Mouse (Mus musculus) CH12.LX (cell line): ENCODE results near the gene Podxl2. TPM values are rescaled to one million over a fixed set of nuclear protein-coding genes. Genes with fewer than 3 reads are reported as not detected.

Source experiments
- DNase-seq: peaks from one replicate; pipeline ENCODE4 v3.0.0-alpha.2; 2013; ENCODE audit errors: extremely low read depth
- H3K27ac ChIP-seq: 2 replicates; pipeline ENCODE4 v1.5.1; 2012; ENCODE audit warnings: low read depth, mild to moderate bottlenecking, control low read depth, moderate library complexity; ENCODE audit not compliant: insufficient read depth
- H3K27me3 ChIP-seq: replicated peaks from 2 replicates; pipeline ENCODE3; 2012; ENCODE audit warnings: inconsistent platforms
- H3K36me3 ChIP-seq, 2 experiments: replicated peaks in 1 of 2; 2 replicates each; pipeline versions ENCODE3 to v1.6.1; 2012; ENCODE audit warnings: inconsistent platforms in 1 of 2, low read length in 1 of 2, mild to moderate bottlenecking in 1 of 2, mixed read lengths in 1 of 2, moderate library complexity in 1 of 2; ENCODE audit not compliant: control insufficient read depth in 1 of 2, insufficient read depth in 1 of 2
- H3K4me1 ChIP-seq, 2 experiments: 2 replicates each; pipeline ENCODE4 v1.6.1; 2012; ENCODE audit warnings: inconsistent platforms in 1 of 2, moderate library complexity in 1 of 2; ENCODE audit not compliant: insufficient read depth in 2 of 2, control insufficient read depth in 1 of 2
- H3K4me2 ChIP-seq: 2 replicates; pipeline ENCODE4 v1.6.1; 2012; ENCODE audit warnings: low read depth, mild to moderate bottlenecking, control low read depth; ENCODE audit not compliant: poor library complexity, insufficient read depth, severe bottlenecking
- H3K4me3 ChIP-seq, 3 experiments: fragments of 150-350 bp in 1 of 3; sonication (generic) in 1 of 3; replicated peaks in 1 of 3; 2 replicates each; pipeline versions ENCODE3 to v1.5.1; 2011 to 2012; ENCODE audit warnings: low read depth in 2 of 3, low read length in 2 of 3, mild to moderate bottlenecking in 2 of 3, moderate library complexity in 2 of 3, control low read depth in 1 of 3, improper control_type of control experiment in 1 of 3, inconsistent platforms in 1 of 3, mixed read lengths in 1 of 3; ENCODE audit not compliant: poor library complexity in 1 of 3
- H3K79me2 ChIP-seq: replicated peaks from 2 replicates; pipeline ENCODE4 v1.6.1; 2012; ENCODE audit warnings: mild to moderate bottlenecking, moderate library complexity; ENCODE audit not compliant: control insufficient read depth, poor library complexity, insufficient read depth, severe bottlenecking; ENCODE audit errors: extremely low read depth
- H3K9ac ChIP-seq: 2 replicates; pipeline ENCODE4 v1.6.1; 2012; ENCODE audit warnings: low read depth, mild to moderate bottlenecking, control low read depth, moderate library complexity; ENCODE audit not compliant: insufficient read depth
- H3K9me3 ChIP-seq: replicated peaks from 2 replicates; pipeline ENCODE3; 2012; ENCODE audit warnings: low read length, inconsistent platforms, mixed read lengths
- BHLHE40 ChIP-seq: IDR thresholded peaks from 2 replicates; pipeline ENCODE4 v1.6.1; 2011; ENCODE audit warnings: mild to moderate bottlenecking, low read depth, low read length, improper control_type of control experiment
- CHD1 ChIP-seq: IDR thresholded peaks from 2 replicates; pipeline ENCODE4 v1.6.1; 2012; ENCODE audit warnings: low read depth, low read length, improper control_type of control experiment, inconsistent platforms
- CHD2 ChIP-seq: IDR thresholded peaks from 2 replicates; pipeline ENCODE4 v1.6.1; 2011; ENCODE audit warnings: low read length, improper control_type of control experiment
- CTCF ChIP-seq, 2 experiments: IDR thresholded peaks in 1 of 2; conservative IDR thresholded peaks in 1 of 2; 2 replicates each; pipeline ENCODE4 v1.5.1; 2011 to 2012; ENCODE audit warnings: low read depth in 2 of 2, low read length in 2 of 2, improper control_type of control experiment in 1 of 2, inconsistent platforms in 1 of 2, mild to moderate bottlenecking in 1 of 2, moderate library complexity in 1 of 2
- E2F4 ChIP-seq: IDR thresholded peaks from 2 replicates; pipeline ENCODE4 v1.6.1; 2011; ENCODE audit warnings: low read depth, low read length, improper control_type of control experiment; ENCODE audit not compliant: insufficient replicate concordance
- ELF1 ChIP-seq: IDR thresholded peaks from 2 replicates; pipeline ENCODE4 v1.6.1; 2014; ENCODE audit warnings: low read depth, mild to moderate bottlenecking, inconsistent platforms, low read length, improper control_type of control experiment
- EP300 ChIP-seq: IDR thresholded peaks from 2 replicates; pipeline ENCODE4 v1.6.1; 2011; ENCODE audit warnings: low read length, improper control_type of control experiment
- GABPA ChIP-seq: IDR thresholded peaks from 2 replicates; pipeline ENCODE4 v1.6.1; 2012; ENCODE audit warnings: low read depth, low read length, improper control_type of control experiment, inconsistent platforms; ENCODE audit not compliant: insufficient replicate concordance
- HCFC1 ChIP-seq: IDR thresholded peaks from 2 replicates; pipeline ENCODE4 v1.6.1; 2012; ENCODE audit warnings: low read depth, mild to moderate bottlenecking, inconsistent platforms, low read length, improper control_type of control experiment
- IRF4 ChIP-seq: IDR thresholded peaks from 2 replicates; pipeline ENCODE4 v1.6.1; 2014; ENCODE audit warnings: low read depth, mild to moderate bottlenecking, inconsistent platforms, low read length, improper control_type of control experiment
- JUN ChIP-seq: IDR thresholded peaks from 2 replicates; pipeline ENCODE4 v1.6.1; 2011; ENCODE audit warnings: low read depth, mild to moderate bottlenecking, low read length, improper control_type of control experiment, moderate library complexity; ENCODE audit not compliant: insufficient read depth
- JUND ChIP-seq: conservative IDR thresholded peaks from 2 replicates; pipeline ENCODE4 v1.6.1; 2011; ENCODE audit warnings: low read depth, low read length, improper control_type of control experiment
- KAT2A ChIP-seq: IDR thresholded peaks from 2 replicates; pipeline ENCODE4 v1.6.1; 2012; ENCODE audit warnings: low read length, improper control_type of control experiment, inconsistent platforms; ENCODE audit not compliant: insufficient replicate concordance
- MAX ChIP-seq: IDR thresholded peaks from 2 replicates; pipeline ENCODE4 v1.6.1; 2011; ENCODE audit warnings: low read length, improper control_type of control experiment
- MEF2A ChIP-seq: IDR thresholded peaks from 2 replicates; pipeline ENCODE4 v1.6.1; 2014; ENCODE audit warnings: low read depth, mild to moderate bottlenecking, inconsistent platforms, low read length, improper control_type of control experiment, borderline replicate concordance
- MXI1 ChIP-seq: IDR thresholded peaks from 2 replicates; pipeline ENCODE4 v1.6.1; 2011; ENCODE audit warnings: mild to moderate bottlenecking, low read depth, low read length, improper control_type of control experiment
- MYC ChIP-seq: IDR thresholded peaks from 2 replicates; pipeline ENCODE4 v1.6.1; 2011; ENCODE audit warnings: low read depth, mild to moderate bottlenecking, improper control_type of control experiment, low read length
- NELFE ChIP-seq: IDR thresholded peaks from 2 replicates; pipeline ENCODE4 v1.6.1; 2011; ENCODE audit warnings: low read depth, low read length, improper control_type of control experiment
- NRF1 ChIP-seq: IDR thresholded peaks from 2 replicates; pipeline ENCODE4 v1.6.1; 2014; ENCODE audit warnings: low read depth, mild to moderate bottlenecking, inconsistent platforms, low read length, improper control_type of control experiment, moderate library complexity
- PAX5 ChIP-seq: IDR thresholded peaks from 2 replicates; pipeline ENCODE4 v1.6.1; 2012; ENCODE audit warnings: low read length, inconsistent platforms, mixed read lengths
- POLR2A ChIP-seq: IDR thresholded peaks from 2 replicates; pipeline ENCODE4 v1.6.1; 2011; ENCODE audit warnings: low read depth, mild to moderate bottlenecking, improper control_type of control experiment, low read length
- POLR2AphosphoS2 ChIP-seq: IDR thresholded peaks from 2 replicates; pipeline ENCODE4 v1.6.1; 2011; ENCODE audit warnings: low read depth, low read length, improper control_type of control experiment
- RAD21 ChIP-seq: IDR thresholded peaks from 2 replicates; pipeline ENCODE4 v1.6.1; 2011; ENCODE audit warnings: low read depth, mild to moderate bottlenecking, low read length, improper control_type of control experiment, moderate library complexity
- RCOR1 ChIP-seq: conservative IDR thresholded peaks from 2 replicates; pipeline ENCODE4 v1.6.1; 2012; ENCODE audit warnings: low read depth, mild to moderate bottlenecking, inconsistent platforms, low read length, improper control_type of control experiment
- SMC3 ChIP-seq: IDR thresholded peaks from 2 replicates; pipeline ENCODE4 v1.6.1; 2011; ENCODE audit warnings: low read depth, low read length, improper control_type of control experiment
- TBP ChIP-seq: conservative IDR thresholded peaks from 2 replicates; pipeline ENCODE4 v1.6.1; 2011; ENCODE audit warnings: low read depth, low read length, improper control_type of control experiment
- USF1 ChIP-seq: IDR thresholded peaks from 2 replicates; pipeline ENCODE4 v1.6.1; 2014; ENCODE audit warnings: low read depth, mild to moderate bottlenecking, inconsistent platforms, low read length, improper control_type of control experiment
- USF2 ChIP-seq: conservative IDR thresholded peaks from 2 replicates; pipeline ENCODE4 v1.6.1; 2011; ENCODE audit warnings: low read depth, low read length, improper control_type of control experiment
- ZMIZ1 ChIP-seq: IDR thresholded peaks from 2 replicates; pipeline ENCODE4 v1.6.1; 2012; ENCODE audit warnings: low read depth, mild to moderate bottlenecking, inconsistent platforms, low read length, improper control_type of control experiment
- ZNF384 ChIP-seq: IDR thresholded peaks from 2 replicates; pipeline ENCODE4 v1.6.1; 2012; ENCODE audit warnings: low read depth, low read length, improper control_type of control experiment, inconsistent platforms
- dilution Hi-C: fragments of 300-500 bp; cut with MboI; formaldehyde crosslinking; loops from 2 replicates; pipeline ENCODE4 v1.14.3; 2020; ENCODE audit warnings: low sequenced_read_pairs; ENCODE audit not compliant: extremely low pct_unique_long_range_greater_than_20kb, extremely low pct_ligation_motif_present
- in situ Hi-C: fragments of 300-500 bp; cut with MboI; formaldehyde crosslinking; loops from 3 replicates; pipeline ENCODE4 v1.14.3; 2019; ENCODE audit warnings: low sequenced_read_pairs, low pct_ligation_motif_present, low pct_unique_long_range_greater_than_20kb, mixed read lengths
- polyA plus RNA-seq: library from polyadenylated mRNA; unstranded; fragments of >175 nt; gene quantifications from 2 replicates; pipeline ENCODE4 v1.2.1, GENCODE M21; 2012; ENCODE audit warnings: low read depth; ENCODE audit not compliant: insufficient read length
- total RNA-seq, 2 experiments: library from RNA; depleted of rRNA; stranded (reverse); fragments of 300-350 nt in 1 of 2; fragments of >200 nt in 1 of 2; gene quantifications; 2 replicates each; pipeline ENCODE4 v1.2.3; 2012 to 2014

Podxl2 gene
- total and polyA plus RNA-seq, 3 experiments, result 0.79 to 0.93 (median 0.81) TPM

GRCm38 (mm10) chr6:88903708-88904107 is 28.9 kb upstream of the Podxl2 start:
- Histone ChIP-seq H3K27ac (no peak overlapping the region), H3K4me2 (peak overlapping the region; percentile 29; the same call in 1 of the 2 replicates), H3K9ac (no peak overlapping the region), H3K4me3 (no peak overlapping the region), H3K4me1 (peaks cover 0 to 44% of the 10 kb centered on the region in 2 experiments), H3K9me3 (no peaks in the 10 kb centered on the region), H3K27me3 (no peaks in the 10 kb centered on the region), H3K79me2 (no peaks in the 10 kb centered on the region), H3K36me3 (peaks cover 7 to 34% of the 10 kb centered on the region in 2 experiments)
- dilution Hi-C loops, result no loop called here
- DNase-seq, result no peak
- no peak for TF ChIP-seq CTCF (conservative IDR thresholded peaks at IDR 0.05 in 1 of 2, IDR thresholded peaks at IDR 0.05 in 1 of 2; ENCODE audit: low read depth in 2 of 2, low read length in 2 of 2)
- no peak for TF ChIP-seq RCOR1
- TF ChIP-seq ZMIZ1, result no peak
- no peak for TF ChIP-seq ZNF384
- no peak for TF ChIP-seq BHLHE40
- no peak for TF ChIP-seq PAX5
- no peak for TF ChIP-seq JUN
- no peak for TF ChIP-seq USF1
- in situ Hi-C loops, result no loop called here

GRCm38 (mm10) chr6:88901947-88902820 is 27.3 kb upstream of the Podxl2 start, which contains the start of gene Tpra1:
Tpra1 (plus strand) TSS chr6:88902251.
- peaks cover 0 to 45% of the 10 kb centered on the region in 2 experiments for H3K4me1 ChIP-seq
- dilution Hi-C loops (no loop called here), in situ Hi-C loops (no loop called here)
- no peaks in the 10 kb centered on the region for H3K27me3 ChIP-seq
- H3K9ac ChIP-seq, result peak within 1 kb of the TSS; percentile 78
- DNase-seq, result peak; percentile 97
- H3K36me3 ChIP-seq, result peaks cover 0 to 20% of the 10 kb centered on the region in 2 experiments
- H3K4me2 ChIP-seq, result peak within 1 kb of the TSS; percentile 65
- peaks cover 10% of the 10 kb centered on the region for H3K79me2 ChIP-seq
- H3K27ac ChIP-seq, result peak within 1 kb of the TSS; percentile 67
- peak within 1 kb of the TSS; percentile 74 to 92 (median 78) for H3K4me3 ChIP-seq
- H3K9me3 ChIP-seq, result no peaks in the 10 kb centered on the region
- TF ChIP-seq SMC3, result no peak
- TF ChIP-seq KAT2A, result 0 out of 2 replicates have a peak, but pooled peaks have one; percentile 10
- no peak for TF ChIP-seq RCOR1
- no peak for TF ChIP-seq JUND
- TF ChIP-seq MEF2A, result peak; percentile 37; the same call in 1 of the 2 replicates
- TF ChIP-seq ZMIZ1, result peak; percentile 50; the same call in 1 of the 2 replicates
- peak; percentile 66; the same call in 1 of the 2 replicates for TF ChIP-seq TBP
- peak; percentile 44; the same call in 1 of the 2 replicates for TF ChIP-seq NELFE
- no peak for TF ChIP-seq ELF1
- TF ChIP-seq RAD21, result no peak
- peak; percentile 27 for TF ChIP-seq POLR2A
- TF ChIP-seq JUN, result no peak
- TF ChIP-seq PAX5, result no peak
- TF ChIP-seq GABPA, result no peak
- TF ChIP-seq MXI1, result 0 out of 2 replicates have a peak, but pooled peaks have one; percentile 37
- no peak; the same call in 1 of the 2 replicates for TF ChIP-seq CHD1
- no peak for TF ChIP-seq USF2
- peak; percentile 75 for TF ChIP-seq HCFC1
- no peak; the same call in 1 of the 2 replicates for TF ChIP-seq USF1
- TF ChIP-seq MAX, result peak; percentile 40; the same call in 1 of the 2 replicates
- TF ChIP-seq CHD2, result peak; percentile 72; the same call in 1 of the 2 replicates
- no peak for TF ChIP-seq E2F4
- no peak for TF ChIP-seq POLR2AphosphoS2
- peak; percentile 57 for TF ChIP-seq NRF1
- TF ChIP-seq IRF4, result no peak
- peak; percentile 68 for TF ChIP-seq MYC
- TF ChIP-seq EP300, result no peak
- TF ChIP-seq CTCF (conservative IDR thresholded peaks at IDR 0.05 in 1 of 2, IDR thresholded peaks at IDR 0.05 in 1 of 2; ENCODE audit: low read depth in 2 of 2, low read length in 2 of 2), result no peak
